Mouse (Mus musculus): ENCODE measurements at regions not wholly inside any gene's neighbourhood (a gene's known extent, or its start where the extent isn't known, plus 50 kb on each side); places are given as distances from the start of the nearest gene placed in this dataset. TPM values are rescaled to one million over a fixed set of nuclear protein-coding genes. Genes with fewer than 3 reads are reported as not detected.

GRCm38 (mm10) chrX:166900761-166901160 lies 308.4 kb downstream of the Tmsb4x start:
- Histone ChIP-seq H3K4me1 (no peaks in the 10 kb centered on the region), H3K4me2 (no peak overlapping the region), H3K27ac (no peak overlapping the region), H3K9ac (no peak overlapping the region), H3K36me3 (no peaks in the 10 kb centered on the region), H3K4me3 (no peak overlapping the region), H3K27me3 (peaks cover 27% of the 10 kb centered on the region), H3K9me3 (no peaks in the 10 kb centered on the region)
- ATAC-seq (ENCODE audit: insufficient number of reproducible peaks, insufficient read depth, low FRiP score, low TSS enrichment, low read depth), result no peak
- 75% methylated on average over 6 of the region's 6 CpGs for WGBS

GRCm38 (mm10) chrX:166895199-166895598 lies 309.7 kb upstream of the Egfl6 start:
- Histone ChIP-seq H3K4me2 (no peak overlapping the region), H3K27me3 (peaks cover 29% of the 10 kb centered on the region), H3K4me1 (no peaks in the 10 kb centered on the region), H3K27ac (no peak overlapping the region), H3K4me3 (no peak overlapping the region), H3K9me3 (no peaks in the 10 kb centered on the region), H3K36me3 (no peaks in the 10 kb centered on the region), H3K9ac (no peak overlapping the region)
- whole genome bisulfite sequencing, result 70% methylated on average over 2 of the region's 2 CpGs
- no peak for ATAC-seq (ENCODE audit: insufficient number of reproducible peaks, insufficient read depth, low FRiP score, low TSS enrichment, low read depth)

- Histone ChIP-seq H3K4me1 (no peaks in the 10 kb centered on the region), H3K27me3 (peaks cover 32% of the 10 kb centered on the region), H3K4me3 (no peak overlapping the region), H3K9ac (no peak overlapping the region), H3K4me2 (no peak overlapping the region), H3K36me3 (no peaks in the 10 kb centered on the region), H3K27ac (no peak overlapping the region), H3K9me3 (no peaks in the 10 kb centered on the region)
- no peak for ATAC-seq (ENCODE audit: insufficient number of reproducible peaks, insufficient read depth, low FRiP score, low TSS enrichment, low read depth)
Observed at GRCm38 (mm10) chrX:166886417-166886816, 300.9 kb upstream of the Egfl6 start.

- Histone ChIP-seq H3K9me3 (no peaks in the 10 kb centered on the region), H3K27me3 (peaks cover 15% of the 10 kb centered on the region), H3K4me1 (no peaks in the 10 kb centered on the region), H3K9ac (no peak overlapping the region), H3K4me2 (no peak overlapping the region), H3K27ac (no peak overlapping the region), H3K36me3 (no peaks in the 10 kb centered on the region), H3K4me3 (no peak overlapping the region)
- ATAC-seq (ENCODE audit: insufficient number of reproducible peaks, insufficient read depth, low FRiP score, low TSS enrichment, low read depth), result no peak
- WGBS, result 86% methylated on average over 5 of the region's 5 CpGs
Observed at GRCm38 (mm10) chrX:166869515-166869914, 284.0 kb upstream of the Egfl6 start.

GRCm38 (mm10) chrX:166867692-166868091 lies 282.2 kb upstream of the Egfl6 start:
- H3K9ac ChIP-seq, result no peak overlapping the region
- no peak overlapping the region for H3K27ac ChIP-seq
- no peaks in the 10 kb centered on the region for H3K4me1 ChIP-seq
- no peak overlapping the region for H3K4me3 ChIP-seq
- H3K9me3 ChIP-seq, result no peaks in the 10 kb centered on the region
- no peak for ATAC-seq (ENCODE audit: insufficient number of reproducible peaks, insufficient read depth, low FRiP score, low TSS enrichment, low read depth)
- 81% methylated on average over 2 of the region's 2 CpGs for WGBS
- peaks cover 15% of the 10 kb centered on the region for H3K27me3 ChIP-seq
- no peaks in the 10 kb centered on the region for H3K36me3 ChIP-seq
- no peak overlapping the region for H3K4me2 ChIP-seq

Small RNA genes in the stretch of these regions (microRNA-seq; reads per million reads assigned to microRNA genes)
- gene Gm22368, result not detected
- not detected for gene Gm44376

Data from embryonic facial prominence, embryonic 13.5 days (tissue).